Mouse (Mus musculus) midbrain, postnatal 0 days (tissue): Measurements from ENCODE around the gene Dnajb11. TPM values are rescaled to one million over a fixed set of nuclear protein-coding genes. Genes with fewer than 3 reads are reported as not detected.

Experiments
- ATAC-seq: fragments of 200-750 bp; cut with Nextera tagmentation; 2 replicates; pipeline ENCODE4 v1.8.0; 2017; ENCODE audit warnings: moderate number of reproducible peaks, mild to moderate bottlenecking, moderate TSS enrichment, moderate library complexity; ENCODE audit not compliant: low FRiP score
- DNase-seq: peaks from one replicate; pipeline ENCODE4 v3.0.0-alpha.2; 2015; ENCODE audit warnings: low spot score
- H3K27ac ChIP-seq: fragments of 300-500 bp; sonication (generic); 2 replicates; pipeline ENCODE4 v1.5.1; 2014; ENCODE audit warnings: low read depth, mild to moderate bottlenecking, low read length, mixed read lengths
- H3K27me3 ChIP-seq: fragments of 300-500 bp; sonication (generic); 2 replicates; pipeline ENCODE4 v1.6.1; 2014; ENCODE audit warnings: low read length, control low read depth, mixed read lengths; ENCODE audit not compliant: insufficient read depth
- H3K36me3 ChIP-seq: fragments of 300-500 bp; sonication (generic); 2 replicates; pipeline ENCODE4 v1.6.1; 2014; ENCODE audit warnings: low read length, control low read depth, mixed read lengths; ENCODE audit not compliant: insufficient read depth
- H3K4me1 ChIP-seq: fragments of 300-500 bp; sonication (generic); 2 replicates; pipeline ENCODE4 v1.6.1; 2014; ENCODE audit warnings: mild to moderate bottlenecking, control low read depth, antibody characterized with exemption, low read length, mixed read lengths; ENCODE audit not compliant: insufficient read depth
- H3K4me2 ChIP-seq: fragments of 300-500 bp; sonication (generic); 2 replicates; pipeline ENCODE4 v1.6.1; 2014; ENCODE audit warnings: low read depth, mild to moderate bottlenecking, low read length, mixed read lengths; ENCODE audit not compliant: poor library complexity, severe bottlenecking
- H3K4me3 ChIP-seq: fragments of 300-500 bp; sonication (generic); 2 replicates; pipeline ENCODE4 v1.5.1; 2014; ENCODE audit warnings: low read depth, mild to moderate bottlenecking, low read length, moderate library complexity
- H3K9ac ChIP-seq: fragments of 300-500 bp; sonication (generic); replicated peaks from 2 replicates; pipeline ENCODE4 v1.6.1; 2014; ENCODE audit warnings: mild to moderate bottlenecking, low read length, moderate library complexity, mixed read lengths; ENCODE audit not compliant: poor library complexity, severe bottlenecking
- H3K9me3 ChIP-seq: fragments of 300-500 bp; sonication (generic); 2 replicates; pipeline ENCODE4 v1.6.1; 2016; ENCODE audit warnings: low read length, control low read depth
- CTCF ChIP-seq: IDR thresholded peaks from 2 replicates; pipeline ENCODE4 v1.5.1; 2016; ENCODE audit warnings: antibody characterized with exemption, mild to moderate bottlenecking
- WGBS: fragments of 180-500 bp; shearing (Covaris S2); extraction: QIAGEN DNeasy Blood & Tissue Kit; methylation state at CpG from one replicate; pipeline ENCODE4 v1.1.7; 2014; 5-methylcytosine and 5-hydroxymethylcytosine counted together
- polyA plus RNA-seq: library from polyadenylated mRNA; unstranded; fragments of >200 nt; fragmentation: Nextera tagmentation; extraction: Ambion mirVana; gene quantifications from 2 replicates; pipeline ENCODE4 v1.2.1, GENCODE M21; 2015
- total RNA-seq: library from RNA; depleted of rRNA; stranded (reverse); fragments of >200 nt; gene quantifications from 2 replicates; pipeline ENCODE4 v1.2.3, GENCODE M21; 2014

The Dnajb11 gene
- total and polyA plus RNA-seq, 2 experiments from 2014 or later = 58.7 to 89.9 TPM

- DNase-seq = no peak
- H3K9ac ChIP-seq = no peak overlapping the region
- WGBS = 96% methylated on average over 4 of the region's 4 CpGs
These were observed 4.9 kb upstream of the Dnajb11 start for GRCm38 (mm10) chr16:22852709-22853108.

DNA sequence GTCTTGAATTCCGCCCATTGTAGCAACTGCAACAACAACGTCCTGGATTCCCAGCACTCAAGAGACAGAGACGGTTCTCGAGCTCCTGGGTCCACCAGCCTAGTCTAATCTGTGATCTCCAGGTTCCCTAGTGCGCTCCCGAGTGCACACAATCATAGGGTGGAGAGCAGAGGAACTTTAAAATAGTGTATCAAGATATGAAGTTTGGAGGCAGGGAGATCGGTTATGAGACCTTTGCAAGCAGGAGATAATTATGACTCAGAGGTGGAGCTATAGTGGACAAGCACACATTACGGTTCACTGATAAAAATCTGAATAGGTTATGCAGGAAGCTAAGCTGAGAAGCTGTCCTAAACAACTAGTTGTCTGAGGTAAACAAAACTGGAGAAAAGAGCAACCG is 872 bp upstream of the Dnajb11 start:
- no peaks in the 10 kb centered on the region for H3K9me3 ChIP-seq
- no peak for TF ChIP-seq CTCF
- H3K4me2 ChIP-seq = peak overlapping the region; percentile 67
- H3K9ac ChIP-seq = peak overlapping the region; percentile 48
- DNase-seq = no peak
- no peaks in the 10 kb centered on the region for H3K27me3 ChIP-seq
- H3K4me3 ChIP-seq = peak overlapping the region; percentile 98
- ATAC-seq = no peak
- peaks cover 11% of the 10 kb centered on the region; the same call in 1 of the 2 replicates for H3K4me1 ChIP-seq
- 16% methylated on average over 9 of the region's 9 CpGs for WGBS
- no peaks in the 10 kb centered on the region for H3K36me3 ChIP-seq
- 0 out of 2 replicates have a peak overlapping the region, but pooled peaks have one; percentile 47 for H3K27ac ChIP-seq

More at GRCm38 (mm10) chr16:22852709-22853108, 4.9 kb upstream of the Dnajb11 start:
- H3K4me3 ChIP-seq = no peak overlapping the region
- H3K4me1 ChIP-seq = peaks cover 5% of the 10 kb centered on the region; the same call in 1 of the 2 replicates
- no peak for TF ChIP-seq CTCF
- no peak overlapping the region for H3K27ac ChIP-seq
- ATAC-seq = no peak
- no peak overlapping the region for H3K4me2 ChIP-seq
- no peaks in the 10 kb centered on the region for H3K9me3 ChIP-seq
- H3K27me3 ChIP-seq = no peaks in the 10 kb centered on the region
- no peaks in the 10 kb centered on the region for H3K36me3 ChIP-seq

DNA sequence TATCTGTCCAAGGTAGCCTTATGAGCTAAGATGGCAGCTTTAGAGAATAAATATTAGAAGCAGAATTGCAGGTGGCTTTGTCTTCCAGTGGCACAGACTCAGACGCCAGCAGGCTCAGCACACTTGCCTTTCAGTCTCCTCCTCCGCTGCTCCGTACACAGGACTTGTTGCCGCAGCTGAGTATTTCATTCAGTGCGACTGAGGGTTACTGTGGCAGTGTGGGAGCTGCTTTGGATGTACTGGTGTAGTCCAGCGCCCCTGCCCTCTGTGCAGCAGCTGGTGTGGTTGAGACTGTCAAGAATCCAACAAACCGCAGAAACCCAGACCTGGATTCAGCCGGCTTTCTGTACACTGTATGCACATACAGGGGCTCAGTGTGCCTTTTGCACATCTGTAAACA is 14.8 kb downstream of the Dnajb11 start:
- Histone ChIP-seq H3K9ac (no peak overlapping the region), H3K9me3 (no peaks in the 10 kb centered on the region), H3K27ac (no peak overlapping the region), H3K27me3 (no peaks in the 10 kb centered on the region), H3K4me3 (no peak overlapping the region), H3K4me1 (no peaks in the 10 kb centered on the region), H3K36me3 (peaks cover 54% of the 10 kb centered on the region), H3K4me2 (no peak overlapping the region)
- DNase-seq (no peak), ATAC-seq (no peak)
- WGBS = 85% methylated on average over 8 of the region's 8 CpGs
- no peak for TF ChIP-seq CTCF

GRCm38 (mm10) chr16:22873369-22873768 is 15.7 kb downstream of the Dnajb11 start:
- Histone ChIP-seq H3K27ac (no peak overlapping the region), H3K4me3 (no peak overlapping the region), H3K9ac (no peak overlapping the region), H3K4me1 (no peaks in the 10 kb centered on the region), H3K27me3 (no peaks in the 10 kb centered on the region), H3K36me3 (peaks cover 46% of the 10 kb centered on the region), H3K4me2 (no peak overlapping the region), H3K9me3 (no peaks in the 10 kb centered on the region)
- ATAC-seq (no peak), DNase-seq (no peak)
- 76% methylated on average over 4 of the region's 4 CpGs for WGBS
- TF ChIP-seq CTCF = no peak

DNA sequence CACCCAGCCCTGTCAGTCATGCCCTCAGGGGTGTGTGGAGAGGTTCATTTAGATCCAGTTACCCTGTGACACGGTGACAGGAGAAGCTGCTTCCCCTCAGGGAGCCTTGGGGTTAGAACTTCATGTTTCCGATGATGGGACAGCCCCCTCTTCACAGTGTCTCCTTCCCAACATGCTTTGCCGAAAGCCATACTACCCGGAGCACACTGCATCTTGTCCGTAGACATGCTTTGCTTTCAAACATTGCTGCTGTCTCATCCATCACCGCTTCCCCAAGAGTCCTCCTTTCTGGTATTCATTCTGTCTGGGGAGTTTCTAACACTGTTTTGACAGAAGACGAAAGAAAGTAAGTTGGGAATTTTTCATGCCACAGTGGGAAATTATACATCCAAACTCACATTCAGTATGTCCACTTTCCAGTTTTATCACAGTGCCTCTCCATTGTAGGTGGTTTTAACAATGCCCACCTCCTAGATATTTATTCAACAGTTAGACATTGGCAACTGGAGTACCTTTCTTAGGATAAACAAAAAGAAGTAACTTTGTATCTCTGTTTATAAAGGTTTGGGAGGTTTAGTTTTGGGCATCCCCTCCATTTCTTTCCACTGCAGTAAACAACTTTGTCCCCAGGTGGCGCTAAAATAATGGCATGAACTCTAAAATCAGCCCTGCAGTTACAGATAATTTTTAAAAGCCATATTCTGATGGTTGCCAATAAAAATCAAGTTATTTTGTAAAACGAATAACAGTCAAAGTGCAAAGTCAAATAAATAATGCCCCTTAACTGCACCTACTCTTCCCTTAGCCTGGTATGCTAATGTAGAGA is 18.8 kb downstream of the Dnajb11 start:
- Histone ChIP-seq H3K9me3 (no peaks in the 10 kb centered on the region), H3K9ac (no peak overlapping the region), H3K4me2 (no peak overlapping the region), H3K4me1 (no peaks in the 10 kb centered on the region), H3K36me3 (peaks cover 17% of the 10 kb centered on the region), H3K4me3 (no peak overlapping the region), H3K27ac (no peak overlapping the region), H3K27me3 (no peaks in the 10 kb centered on the region)
- 52% methylated on average over 9 of the region's 9 CpGs for WGBS
- DNase-seq = peak; percentile 30
- no peak for ATAC-seq
- peak; percentile 87 for TF ChIP-seq CTCF

- WGBS = 71% methylated on average over 11 of the region's 11 CpGs
- peaks cover 6% of the 10 kb centered on the region; the same call in 1 of the 2 replicates for H3K36me3 ChIP-seq
- H3K4me2 ChIP-seq = no peak overlapping the region
- H3K9ac ChIP-seq = no peak overlapping the region
- no peaks in the 10 kb centered on the region for H3K9me3 ChIP-seq
- H3K4me1 ChIP-seq = no peaks in the 10 kb centered on the region
- H3K27ac ChIP-seq = no peak overlapping the region
- ATAC-seq (no peak), DNase-seq (peak; percentile 47)
- H3K27me3 ChIP-seq = no peaks in the 10 kb centered on the region
- no peak for TF ChIP-seq CTCF
- no peak overlapping the region for H3K4me3 ChIP-seq
These were observed 20.2 kb downstream of the Dnajb11 start for GRCm38 (mm10) chr16:22877660-22878390.
